Mouse (Mus musculus) midbrain, embryonic 11.5 days (tissue): ENCODE measurements around the gene Gm49396. TPM values are rescaled to one million over a fixed set of nuclear protein-coding genes. Genes with fewer than 3 reads are reported as not detected.

Experiments used
- ATAC-seq: fragments of 200-750 bp; cut with Nextera tagmentation; 2 replicates; pipeline ENCODE4 v1.8.0; 2017; ENCODE audit warnings: moderate TSS enrichment, moderate library complexity; ENCODE audit not compliant: low FRiP score
- DNase-seq: peaks from one replicate; pipeline ENCODE4 v3.0.0; 2015; ENCODE audit warnings: low spot score; ENCODE audit errors: missing footprints
- H3K27ac ChIP-seq: fragments of 300-500 bp; sonication (generic); 2 replicates; pipeline ENCODE4 v1.5.1; 2014; ENCODE audit warnings: low read depth, low read length
- H3K27me3 ChIP-seq: fragments of 300-500 bp; sonication (generic); 2 replicates; pipeline ENCODE4 v1.6.1; 2014; ENCODE audit warnings: mild to moderate bottlenecking, low read length, moderate library complexity, mixed read lengths; ENCODE audit not compliant: control insufficient read depth, insufficient read depth
- H3K36me3 ChIP-seq: fragments of 300-500 bp; sonication (generic); 2 replicates; pipeline ENCODE4 v1.6.1; 2014; ENCODE audit warnings: mild to moderate bottlenecking, low read length, moderate library complexity, mixed read lengths; ENCODE audit not compliant: control insufficient read depth, insufficient read depth
- H3K4me1 ChIP-seq: fragments of 300-500 bp; sonication (generic); 2 replicates; pipeline ENCODE4 v1.6.1; 2014; ENCODE audit warnings: low read length; ENCODE audit not compliant: control insufficient read depth, insufficient read depth
- H3K4me2 ChIP-seq: fragments of 300-500 bp; sonication (generic); 2 replicates; pipeline ENCODE4 v1.6.1; 2014; ENCODE audit warnings: mild to moderate bottlenecking, moderate library complexity
- H3K4me3 ChIP-seq: fragments of 300-500 bp; sonication (generic); 2 replicates; pipeline ENCODE4 v1.5.1; 2014; ENCODE audit warnings: low read depth, low read length
- H3K9ac ChIP-seq: fragments of 300-500 bp; sonication (generic); 2 replicates; pipeline ENCODE4 v1.6.1; 2014; ENCODE audit warnings: low read length
- H3K9me3 ChIP-seq: fragments of 300-500 bp; sonication (generic); 2 replicates; pipeline ENCODE4 v1.6.1; 2016; ENCODE audit warnings: low read length; ENCODE audit not compliant: control insufficient read depth
- WGBS: fragments of 180-500 bp; shearing (Covaris S2); extraction: QIAGEN DNeasy Blood & Tissue Kit; methylation state at CpG from one replicate; pipeline ENCODE4 v1.1.7; 2014; 5-methylcytosine and 5-hydroxymethylcytosine counted together
- polyA plus RNA-seq: library from polyadenylated mRNA; unstranded; fragments of >200 nt; fragmentation: Nextera tagmentation; extraction: Ambion mirVana; gene quantifications from 2 replicates; pipeline ENCODE4 v1.2.1, GENCODE M21; 2014

Gene Gm49396
- polyA plus RNA-seq, 1 experiment from 2014 or later, result 7.5 TPM

- ATAC-seq, result no peak
- H3K9ac ChIP-seq, result no peak overlapping the region
- H3K4me3 ChIP-seq, result no peak overlapping the region
- DNase-seq, result no peak
- no peaks in the 10 kb centered on the region for H3K27me3 ChIP-seq
- H3K4me1 ChIP-seq, result peaks cover 2% of the 10 kb centered on the region
- WGBS, result 72% methylated on average over 14 of the region's 14 CpGs
- H3K9me3 ChIP-seq, result no peaks in the 10 kb centered on the region
- no peak overlapping the region for H3K4me2 ChIP-seq
- peaks cover 53% of the 10 kb centered on the region for H3K36me3 ChIP-seq
- no peak overlapping the region for H3K27ac ChIP-seq
These were observed 36.2 kb upstream of the Gm49396 start for GRCm38 (mm10) chr7:30526981-30527380.

GRCm38 (mm10) chr7:30531291-30531815 is 31.8 kb upstream of the Gm49396 start:
- no peak for ATAC-seq
- no peak overlapping the region for H3K4me3 ChIP-seq
- no peak overlapping the region for H3K9ac ChIP-seq
- no peaks in the 10 kb centered on the region for H3K9me3 ChIP-seq
- H3K27ac ChIP-seq, result no peak overlapping the region
- no peaks in the 10 kb centered on the region for H3K27me3 ChIP-seq
- no peak overlapping the region for H3K4me2 ChIP-seq
- peaks cover 32% of the 10 kb centered on the region for H3K36me3 ChIP-seq
- peaks cover 26% of the 10 kb centered on the region for H3K4me1 ChIP-seq
- no peak for DNase-seq
- 90% methylated on average over 9 of the region's 9 CpGs for WGBS

GRCm38 (mm10) chr7:30532931-30533330 is 30.2 kb upstream of the Gm49396 start:
- DNase-seq (no peak), ATAC-seq (no peak)
- peaks cover 23% of the 10 kb centered on the region for H3K36me3 ChIP-seq
- H3K4me3 ChIP-seq, result peak overlapping the region; percentile 49
- H3K4me1 ChIP-seq, result peaks cover 26% of the 10 kb centered on the region
- H3K27ac ChIP-seq, result no peak overlapping the region
- H3K4me2 ChIP-seq, result peak overlapping the region; percentile 91
- WGBS, result 17% methylated on average over 8 of the region's 8 CpGs
- no peaks in the 10 kb centered on the region for H3K9me3 ChIP-seq
- peak overlapping the region; percentile 82 for H3K9ac ChIP-seq
- H3K27me3 ChIP-seq, result no peaks in the 10 kb centered on the region

- H3K27me3 ChIP-seq, result no peaks in the 10 kb centered on the region
- H3K27ac ChIP-seq, result peak overlapping the region; percentile 20
- H3K9me3 ChIP-seq, result no peaks in the 10 kb centered on the region
- peak; percentile 49 for ATAC-seq
- H3K4me1 ChIP-seq, result peaks cover 26% of the 10 kb centered on the region
- H3K9ac ChIP-seq, result peak overlapping the region; percentile 82
- peak overlapping the region; percentile 91 for H3K4me2 ChIP-seq
- peaks cover 15% of the 10 kb centered on the region for H3K36me3 ChIP-seq
- peak; percentile 95 for DNase-seq
- 6% methylated on average over 25 of the region's 26 CpGs for WGBS
- H3K4me3 ChIP-seq, result peak overlapping the region; percentile 49
These were observed 29.1 kb upstream of the Gm49396 start for GRCm38 (mm10) chr7:30533941-30534632.

GRCm38 (mm10) chr7:30534633-30535577 is 28.2 kb upstream of the Gm49396 start, which contains the start of gene Arhgap33:
Arhgap33 (minus strand) TSS chr7:30535060.
- peak; percentile 100 for DNase-seq
- H3K36me3 ChIP-seq, result peaks cover 14% of the 10 kb centered on the region
- H3K4me3 ChIP-seq, result peak within 1 kb of the TSS; percentile 49
- H3K9ac ChIP-seq, result peak within 1 kb of the TSS; percentile 82
- no peaks in the 10 kb centered on the region for H3K27me3 ChIP-seq
- ATAC-seq, result peak; percentile 94
- peak within 1 kb of the TSS; percentile 67 for H3K27ac ChIP-seq
- peak within 1 kb of the TSS; percentile 91 for H3K4me2 ChIP-seq
- WGBS, result under 1% methylated on average over 72 of the region's 84 CpGs
- H3K9me3 ChIP-seq, result no peaks in the 10 kb centered on the region
- H3K4me1 ChIP-seq, result peaks cover 26% of the 10 kb centered on the region

- H3K4me2 ChIP-seq, result no peak overlapping the region
- no peaks in the 10 kb centered on the region for H3K9me3 ChIP-seq
- no peak overlapping the region for H3K27ac ChIP-seq
- H3K4me1 ChIP-seq, result peaks cover 4% of the 10 kb centered on the region
- ATAC-seq, result no peak
- H3K4me3 ChIP-seq, result no peak overlapping the region
- no peak overlapping the region for H3K9ac ChIP-seq
- H3K36me3 ChIP-seq, result peaks cover 3% of the 10 kb centered on the region; the same call in 1 of the 2 replicates
- no peak for DNase-seq
- H3K27me3 ChIP-seq, result no peaks in the 10 kb centered on the region
- 89% methylated on average over 7 of the region's 7 CpGs for WGBS
These were observed 22.6 kb upstream of the Gm49396 start for GRCm38 (mm10) chr7:30540572-30540971.

- Histone ChIP-seq H3K4me1 (no peaks in the 10 kb centered on the region), H3K9me3 (no peaks in the 10 kb centered on the region), H3K4me3 (no peak overlapping the region), H3K9ac (no peak overlapping the region), H3K27me3 (no peaks in the 10 kb centered on the region), H3K4me2 (no peak overlapping the region), H3K36me3 (peaks cover 2% of the 10 kb centered on the region; the same call in 1 of the 2 replicates), H3K27ac (no peak overlapping the region)
- no peak for ATAC-seq
- DNase-seq, result no peak
- 92% methylated on average over 2 of the region's 2 CpGs for WGBS
These were observed 18.8 kb upstream of the Gm49396 start for GRCm38 (mm10) chr7:30544327-30544726.

GRCm38 (mm10) chr7:30549880-30550279 is 13.3 kb upstream of the Gm49396 start:
- Histone ChIP-seq H3K4me1 (peaks cover 12% of the 10 kb centered on the region), H3K4me3 (no peak overlapping the region), H3K36me3 (no peaks in the 10 kb centered on the region; the same call in 1 of the 2 replicates), H3K9me3 (no peaks in the 10 kb centered on the region), H3K27ac (no peak overlapping the region), H3K4me2 (no peak overlapping the region), H3K9ac (no peak overlapping the region), H3K27me3 (no peaks in the 10 kb centered on the region)
- WGBS, result 86% methylated on average over 2 of the region's 2 CpGs
- no peak for ATAC-seq
- DNase-seq, result no peak
